Mouse (Mus musculus): ENCODE results near the gene Olfr221. TPM values are rescaled to one million over a fixed set of nuclear protein-coding genes. Genes with fewer than 3 reads are reported as not detected.
A peak's percentile ranks its signal among the peaks of the same experiment; 100 is the strongest.

The Olfr221 gene
- total RNA-seq, 2 experiments from 2014 or later = not detected

DNA sequence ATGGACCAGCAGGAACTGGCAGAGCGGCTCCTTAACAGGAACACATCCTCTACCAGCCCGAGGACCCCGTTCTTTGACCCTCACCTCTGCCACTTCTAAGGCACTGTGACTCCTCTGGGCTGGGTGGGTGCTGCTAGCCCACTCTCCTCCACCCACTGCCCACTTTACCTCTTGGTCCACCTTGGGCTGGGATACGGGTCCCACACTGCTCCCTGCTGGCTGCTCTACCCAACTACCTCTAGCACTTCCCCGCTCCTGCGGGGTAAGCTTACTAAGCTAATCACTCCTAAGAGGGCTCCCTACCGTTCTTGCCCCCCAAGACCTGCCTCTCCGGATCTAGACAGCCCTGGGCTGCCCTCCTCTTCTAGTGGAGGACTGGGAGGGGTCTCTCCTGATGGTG is 36.0 kb downstream of the Olfr221 start:
- DNase-seq = no peak
- intact Hi-C loops (cut with DNase I) = no loop called here

GRCm38 (mm10) chr14:52005616-52006015 is 36.6 kb downstream of the Olfr221 start:
- intact Hi-C loops (cut with DNase I) = no loop called here

DNA sequence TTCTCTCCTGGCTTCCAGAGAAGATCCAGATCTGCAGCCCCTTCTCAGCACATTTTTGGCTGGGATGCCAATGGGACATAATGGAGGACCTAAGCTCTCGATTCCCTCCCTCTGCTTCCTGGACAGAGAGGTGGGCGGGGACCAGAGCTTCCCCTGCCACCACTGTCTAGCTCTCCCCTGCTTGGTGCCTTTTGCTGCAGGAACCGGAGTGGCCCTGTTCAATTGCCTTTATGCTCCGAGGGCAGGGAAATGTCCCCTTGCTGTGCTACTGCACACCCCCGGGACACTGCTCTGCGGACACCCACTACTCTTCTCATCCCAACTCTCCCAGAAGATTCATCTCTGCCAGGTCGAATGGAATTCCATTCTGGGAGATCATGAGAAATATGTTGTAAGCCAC is 37.1 kb downstream of the Olfr221 start:
- intact Hi-C loops (cut with DNase I) = no loop called here
- DNase-seq = no peak

More at GRCm38 (mm10) chr14:52005616-52006015, 36.6 kb downstream of the Olfr221 start:
- no peak for DNase-seq

- intact Hi-C loops (cut with DNase I) = no loop called here
- no peak for DNase-seq
Observed at GRCm38 (mm10) chr14:52003981-52004495, 38.2 kb downstream of the Olfr221 start.

GRCm38 (mm10) chr14:51997483-51997882 is 44.8 kb downstream of the Olfr221 start:
- intact Hi-C loops (cut with DNase I) = loop anchor here (5.0 kb wide), 1 partner anchor 60 kb away; no protein-coding TSS in a partner anchor
- no peak for DNase-seq

DNA sequence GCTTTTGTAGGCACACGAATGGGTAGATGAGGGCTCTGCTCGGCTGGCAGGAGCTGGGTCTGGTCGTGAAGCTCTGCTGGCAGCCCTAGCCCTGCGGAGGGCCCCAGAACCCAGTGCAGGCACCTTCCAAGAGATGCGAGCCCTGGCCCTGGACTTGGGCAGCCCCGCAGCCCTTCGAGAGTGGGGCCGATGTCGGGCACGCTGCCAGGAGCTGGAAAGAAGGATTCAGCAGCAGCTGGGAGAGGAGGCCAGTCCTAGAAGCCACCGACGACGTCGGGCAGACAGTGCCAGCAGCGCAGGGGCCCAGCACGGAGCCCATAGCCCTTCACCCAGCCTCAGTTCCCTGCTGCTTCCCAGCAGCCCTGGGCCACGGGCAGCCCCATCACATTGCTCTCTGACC is 45.4 kb downstream of the Olfr221 start:
- intact Hi-C loops (cut with DNase I) = loop anchor here (5.0 kb wide), 1 partner anchor 60 kb away; no protein-coding TSS in a partner anchor
- DNase-seq = no peak

GRCm38 (mm10) chr14:51996231-51996841 is 45.9 kb downstream of the Olfr221 start:
- DNase-seq = no peak
- intact Hi-C loops (cut with DNase I) = loop anchor here (5.0 kb wide), 1 partner anchor 59 kb away; no protein-coding TSS in a partner anchor

DNA sequence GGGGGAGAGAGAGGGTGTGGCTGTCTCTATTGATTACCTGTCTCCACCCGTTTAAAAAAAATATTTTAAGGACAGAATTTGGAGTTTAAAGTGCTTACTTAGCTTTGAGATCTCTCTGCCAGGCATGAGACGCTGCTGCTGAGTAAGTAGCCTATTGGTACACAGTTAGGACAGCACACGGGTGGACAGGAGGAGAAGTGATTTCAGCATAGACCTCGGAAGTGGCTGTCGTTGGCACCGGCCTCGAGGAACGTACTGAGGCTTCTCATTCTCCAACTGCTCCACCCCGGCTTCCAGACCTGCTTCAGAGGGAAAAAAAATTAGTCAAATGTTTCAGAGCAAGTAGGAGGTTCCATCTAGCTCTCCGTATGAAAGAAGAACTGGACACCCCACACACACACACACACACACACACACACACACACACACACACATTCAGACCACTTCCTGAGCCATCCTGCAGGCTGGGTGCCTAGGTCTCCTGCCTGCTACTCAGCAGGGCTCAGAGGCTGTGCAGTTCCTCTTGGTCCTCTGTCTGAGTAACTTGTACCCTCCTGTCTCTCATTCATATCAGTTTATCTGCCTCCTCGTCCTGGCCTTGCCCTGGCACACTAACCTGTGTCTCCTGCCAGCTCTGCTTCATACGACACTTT is 46.9 kb downstream of the Olfr221 start:
- intact Hi-C loops (cut with DNase I) = loop anchor here (5.0 kb wide), 1 partner anchor 58 kb away; no protein-coding TSS in a partner anchor
- DNase-seq = no peak

DNA sequence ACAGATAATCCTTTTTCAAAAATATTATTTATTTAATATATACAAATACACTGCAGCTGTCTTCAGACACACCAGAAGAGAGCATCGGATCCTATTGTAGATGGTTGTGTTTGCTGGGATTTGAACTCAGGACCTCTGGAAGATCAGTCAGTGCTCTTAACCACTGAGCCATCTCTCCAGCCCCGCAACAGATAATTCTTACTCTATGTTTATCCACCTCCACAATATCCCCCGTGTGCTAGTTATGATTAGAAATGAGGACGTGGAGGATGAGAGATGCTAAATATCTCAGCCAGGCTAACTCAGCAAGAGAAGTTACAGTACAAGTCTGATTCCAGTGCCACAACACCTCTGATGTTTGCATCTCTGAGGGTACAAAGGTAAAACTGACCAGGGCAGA is 47.8 kb downstream of the Olfr221 start:
- intact Hi-C loops (cut with DNase I) = no loop called here
- no peak for DNase-seq

DNA sequence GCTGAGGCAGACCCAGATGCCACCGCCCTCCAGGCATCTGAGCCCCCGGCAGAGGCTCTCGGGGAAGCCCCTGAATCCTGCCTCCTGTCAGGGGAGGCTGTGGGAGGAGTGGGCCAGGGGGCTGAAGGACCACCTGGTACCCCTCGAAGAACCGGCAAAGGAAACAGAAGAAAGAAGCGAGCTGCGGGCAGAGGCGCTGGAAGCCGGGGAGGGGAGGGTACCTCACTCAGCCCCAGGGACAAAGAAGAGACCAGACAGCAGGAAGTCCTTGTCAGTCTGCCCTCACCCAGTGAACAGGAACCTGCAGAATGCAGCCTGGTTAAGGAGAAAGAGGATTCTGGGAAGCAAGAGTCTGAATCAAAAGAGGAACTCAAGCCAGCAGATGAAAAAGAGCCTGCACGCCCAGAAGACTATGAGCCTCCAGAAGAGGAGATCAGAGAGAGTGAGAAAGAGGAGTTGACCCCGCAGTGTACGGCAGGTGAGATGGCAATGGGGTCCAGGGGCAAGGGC is 52.7 kb downstream of the Olfr221 start:
- intact Hi-C loops (cut with DNase I) = no loop called here
- DNase-seq = no peak

DNA sequence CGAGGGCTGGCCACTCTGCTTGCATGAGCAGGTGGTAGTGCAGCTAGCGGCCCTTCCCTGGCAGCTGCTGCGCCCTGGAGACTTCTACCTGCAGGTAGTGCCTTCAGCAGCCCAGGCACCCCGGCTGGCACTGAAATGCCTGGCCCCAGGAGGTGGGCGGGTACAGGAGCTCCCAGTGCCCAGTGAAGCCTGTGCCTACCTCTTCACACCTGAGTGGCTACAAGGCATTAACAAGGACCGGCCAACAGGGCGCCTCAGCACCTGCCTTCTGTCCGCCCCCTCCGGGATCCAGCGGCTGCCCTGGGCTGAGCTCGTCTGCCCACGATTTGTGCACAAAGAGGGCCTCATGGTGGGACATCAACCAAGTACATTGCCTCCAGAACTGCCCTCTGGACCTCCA is 53.5 kb downstream of the Olfr221 start:
- no peak for DNase-seq
- intact Hi-C loops (cut with DNase I) = no loop called here

DNA sequence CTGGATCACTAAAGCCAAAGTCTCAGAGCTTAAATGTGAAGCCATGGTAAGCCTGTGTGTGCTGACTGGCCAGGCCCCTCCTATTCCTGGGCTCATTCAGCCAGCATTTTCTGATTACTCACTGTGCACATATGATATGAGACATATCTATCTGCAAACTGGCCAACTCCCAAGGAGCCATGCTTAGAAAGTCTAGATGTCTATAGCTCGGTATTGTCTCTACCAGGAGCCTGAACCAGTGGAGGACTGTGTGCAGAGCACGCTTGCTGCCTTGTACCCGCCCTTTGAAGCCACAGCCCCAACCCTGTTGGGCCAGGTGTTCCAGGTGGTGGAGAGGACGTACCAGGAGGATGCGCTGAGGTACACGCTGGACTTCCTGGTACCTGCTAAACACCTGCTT is 55.1 kb downstream of the Olfr221 start:
- no peak for DNase-seq
- intact Hi-C loops (cut with DNase I) = no loop called here

DNA sequence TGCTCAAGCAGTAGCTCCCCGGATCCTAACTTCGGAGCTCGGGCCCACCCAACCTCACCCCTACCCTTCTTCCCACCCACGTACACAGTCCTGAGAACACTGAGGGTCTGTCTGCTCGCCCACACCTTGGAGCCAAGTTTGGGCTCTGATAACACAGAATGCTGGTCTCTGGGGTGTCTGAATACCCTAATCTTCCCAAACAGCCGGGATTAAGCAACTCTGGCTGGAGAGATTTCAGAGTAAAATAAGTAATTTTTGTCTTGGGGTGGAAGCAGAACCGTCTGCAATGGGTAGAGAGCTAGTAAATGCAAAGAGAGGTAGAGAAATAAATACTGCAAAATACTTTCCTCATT is 56.1 kb downstream of the Olfr221 start:
- no peak for DNase-seq
- intact Hi-C loops (cut with DNase I) = no loop called here

DNA sequence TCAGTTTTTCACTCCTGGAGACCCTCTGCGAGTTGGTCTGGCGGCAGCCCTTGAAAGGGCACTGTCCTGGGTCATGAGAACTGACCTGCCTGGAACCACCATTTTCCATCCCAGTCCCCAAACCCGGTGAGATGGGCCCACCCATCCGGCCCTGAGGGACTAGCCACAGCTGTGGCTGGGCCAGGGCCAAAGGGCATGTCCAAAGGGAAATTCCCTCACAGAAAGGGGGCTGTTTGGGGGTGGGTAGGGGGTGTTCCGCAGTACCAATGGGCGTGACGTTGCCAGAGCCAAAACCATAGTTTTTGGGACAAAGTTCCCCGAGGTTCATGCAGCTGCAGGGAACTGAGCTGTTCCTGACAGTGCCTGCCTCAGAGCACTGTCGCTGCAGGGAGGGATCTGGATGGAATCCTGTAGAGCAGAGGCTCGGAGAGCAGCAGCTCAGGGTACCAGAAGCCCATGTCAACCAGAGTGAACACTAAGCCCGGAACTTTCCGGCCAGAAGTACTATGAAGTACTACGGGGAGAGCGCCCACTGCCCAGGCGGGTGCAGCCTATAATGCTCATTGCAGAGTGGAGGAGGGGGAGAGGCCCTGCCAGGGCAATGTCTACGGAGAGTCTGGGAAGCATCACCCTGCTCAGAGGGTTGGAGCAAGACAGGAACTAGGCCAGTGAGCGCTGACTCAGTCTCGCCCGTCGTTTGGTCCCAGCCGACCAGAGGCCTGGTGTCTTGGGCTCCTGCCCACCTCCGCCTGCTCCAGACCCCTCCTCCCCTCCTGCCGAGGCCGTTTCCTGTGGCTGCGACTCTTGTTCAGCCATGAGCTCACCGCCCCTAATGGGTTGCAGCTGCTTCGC is 56.7 kb downstream of the Olfr221 start:
- intact Hi-C loops (cut with DNase I) = no loop called here
- peak; percentile 79 to 86 for DNase-seq

DNA sequence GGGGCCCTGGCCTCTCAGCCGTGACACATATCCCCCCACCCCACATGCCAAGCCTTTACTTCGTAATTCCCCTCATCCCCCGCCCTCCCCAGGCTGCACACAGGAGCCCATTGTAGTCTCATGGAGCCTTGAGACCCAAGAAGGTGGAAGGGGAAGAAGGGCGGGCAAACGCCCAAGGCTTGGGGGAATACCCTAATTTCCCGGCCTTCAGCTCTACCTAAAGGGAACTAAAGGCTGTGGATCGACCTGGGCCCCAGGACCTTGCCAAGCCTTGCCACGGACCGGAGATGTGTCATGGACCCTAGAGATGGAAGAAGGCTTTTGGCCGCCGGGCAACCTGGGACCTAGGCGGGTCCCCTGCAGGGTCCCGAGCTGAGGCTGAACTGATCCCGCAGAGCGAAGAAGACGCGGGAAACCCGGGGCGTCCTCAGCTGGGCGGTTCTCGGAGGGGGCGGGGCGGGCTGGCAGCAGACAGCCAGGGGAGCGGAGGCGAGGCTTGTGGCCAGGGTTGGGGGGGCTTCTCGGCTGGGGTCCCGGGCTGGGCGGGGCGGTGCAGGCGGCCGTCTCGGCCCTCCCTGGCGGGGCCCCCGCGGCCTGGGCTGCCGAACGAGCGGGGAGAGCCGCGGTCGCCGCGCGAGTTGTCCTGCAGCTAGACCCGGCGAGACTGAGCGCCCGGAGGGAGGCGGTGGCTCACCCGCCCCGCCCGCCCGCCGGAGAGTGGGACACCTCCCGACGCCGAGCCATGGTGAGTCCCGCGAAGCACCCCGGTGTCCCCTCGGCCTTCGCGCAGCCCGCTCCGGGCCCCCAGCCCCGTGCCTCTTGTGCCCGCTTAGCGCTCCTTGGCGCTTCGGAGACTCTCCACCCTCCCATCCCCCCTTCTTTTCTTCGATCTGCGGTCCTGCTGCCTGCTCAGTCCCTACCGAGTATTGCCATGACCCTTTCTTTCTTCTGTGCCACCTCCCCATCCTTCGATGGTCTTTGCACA is 57.7 kb downstream of the Olfr221 start, which contains the start of gene Arhgef40:
TSS of gene Arhgef40 (plus strand) at position 473 of the 985 bp plus-strand sequence.
- peak; percentile 69 to 75 for DNase-seq
- intact Hi-C loops (cut with DNase I) = no loop called here

Data from gastrocnemius, postnatal 36 days (tissue).